Mouse (Mus musculus) myocyte (in vitro differentiated cells): ENCODE data around the gene Bcl2l14.

Source experiments
- MAX ChIP-seq: IDR thresholded peaks from one replicate; pipeline ENCODE4 v1.6.1; 2011; ENCODE audit warnings: low read depth, mild to moderate bottlenecking, control low read depth
- POLR2A ChIP-seq: IDR thresholded peaks from one replicate; pipeline ENCODE4 v1.6.1; 2011; ENCODE audit warnings: low read depth, mild to moderate bottlenecking, control low read depth, moderate library complexity; ENCODE audit not compliant: insufficient read length
- POLR2AphosphoS2 ChIP-seq: IDR thresholded peaks from one replicate; pipeline ENCODE4 v1.6.1; 2011; ENCODE audit warnings: low read depth, control low read depth; ENCODE audit not compliant: insufficient read length
- USF1 ChIP-seq: IDR thresholded peaks from one replicate; pipeline ENCODE4 v1.6.1; 2011; ENCODE audit warnings: low read depth, mild to moderate bottlenecking, control low read depth, moderate library complexity

DNA sequence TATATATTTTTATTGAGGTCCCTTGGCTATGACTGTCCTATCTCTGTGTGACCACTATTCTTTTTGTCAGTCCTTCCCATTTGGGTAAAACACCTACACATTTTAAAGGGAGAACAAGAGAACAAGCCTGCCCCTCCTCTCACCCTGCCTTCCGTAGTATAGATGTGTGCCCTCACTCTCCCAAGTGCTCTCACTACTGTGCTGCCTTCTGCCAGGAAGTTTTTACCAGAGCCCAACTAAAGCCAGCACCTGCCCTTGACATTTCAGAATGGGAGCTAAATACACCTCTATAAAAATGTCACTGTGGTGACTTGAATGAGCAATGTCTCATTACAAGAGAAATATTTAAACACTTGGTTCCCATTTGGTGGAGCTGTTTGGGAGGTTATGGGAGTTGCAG is 62.3 kb downstream of the Bcl2l14 start:
- TF ChIP-seq USF1 (no peak), POLR2A (no peak), MAX (no peak), POLR2AphosphoS2 (no peak)
